Mouse (Mus musculus): ENCODE results near the gene Gm9945.

The Gm9945 gene

DNA sequence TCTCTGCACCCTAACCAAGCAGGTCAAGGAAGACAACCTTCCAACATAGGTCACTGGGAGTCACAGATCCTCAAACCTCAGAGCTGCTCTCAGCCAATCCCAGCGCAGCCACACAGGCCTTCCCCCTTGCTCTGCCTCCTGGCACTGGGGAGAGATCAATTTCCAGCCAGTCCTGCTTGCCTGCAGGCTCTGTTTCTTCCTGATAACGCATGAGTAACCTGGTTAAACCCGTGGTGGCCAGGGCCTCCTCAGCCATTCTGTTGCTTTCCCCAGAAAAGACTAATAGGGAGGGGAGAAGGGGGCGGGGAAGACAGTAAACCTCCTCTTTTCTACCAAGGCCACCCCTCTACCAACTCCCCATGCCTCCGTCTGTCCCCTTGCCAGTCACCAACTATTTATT lies 18.2 kb upstream of the Gm9945 start:
- no peak for DNase-seq (ENCODE audit: inconsistent ontology term)

DNA sequence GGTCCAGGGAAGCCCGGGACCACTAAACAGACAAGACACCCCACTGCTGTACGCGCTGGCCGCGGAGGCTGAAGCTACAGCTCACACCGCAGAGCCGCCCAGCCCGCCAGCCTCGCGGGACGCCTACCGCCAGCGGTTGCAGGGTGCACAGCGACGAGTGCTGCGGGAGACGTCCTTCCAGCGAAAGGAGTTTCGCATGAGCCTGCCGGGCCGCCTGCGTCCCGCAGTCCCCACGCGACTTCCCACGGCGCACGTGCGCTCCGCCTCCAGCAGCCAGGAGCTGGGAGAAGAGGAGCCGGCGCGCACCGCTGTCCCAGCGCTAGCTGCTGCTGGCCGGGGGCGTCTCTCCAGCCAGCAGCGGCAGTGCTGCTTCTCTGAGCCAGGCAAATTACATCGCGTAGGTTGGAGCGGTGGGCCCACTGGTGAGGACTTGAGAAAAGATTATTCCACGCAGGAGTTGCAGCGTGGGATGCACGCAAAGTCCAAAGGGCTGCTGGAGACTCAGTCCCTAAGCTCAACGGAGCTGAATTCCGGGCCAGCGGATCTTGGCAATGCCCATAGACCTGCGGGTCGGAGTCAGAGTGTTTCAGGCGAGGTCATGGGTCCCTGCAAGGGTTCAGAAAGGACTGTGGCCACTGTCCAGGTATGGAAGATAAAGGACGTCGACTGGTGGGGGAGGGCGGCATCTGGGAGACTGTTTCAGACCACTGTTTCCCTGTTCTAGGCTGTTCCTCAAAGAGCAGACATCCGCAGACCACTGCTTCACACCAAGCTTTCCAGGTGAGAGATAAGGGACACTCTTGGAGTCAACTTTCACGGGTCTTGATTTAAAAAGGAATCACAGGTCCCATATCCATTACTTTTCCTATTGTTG lies 16.2 kb upstream of the Gm9945 start:
- DNase-seq (ENCODE audit: inconsistent ontology term), result no peak

DNA sequence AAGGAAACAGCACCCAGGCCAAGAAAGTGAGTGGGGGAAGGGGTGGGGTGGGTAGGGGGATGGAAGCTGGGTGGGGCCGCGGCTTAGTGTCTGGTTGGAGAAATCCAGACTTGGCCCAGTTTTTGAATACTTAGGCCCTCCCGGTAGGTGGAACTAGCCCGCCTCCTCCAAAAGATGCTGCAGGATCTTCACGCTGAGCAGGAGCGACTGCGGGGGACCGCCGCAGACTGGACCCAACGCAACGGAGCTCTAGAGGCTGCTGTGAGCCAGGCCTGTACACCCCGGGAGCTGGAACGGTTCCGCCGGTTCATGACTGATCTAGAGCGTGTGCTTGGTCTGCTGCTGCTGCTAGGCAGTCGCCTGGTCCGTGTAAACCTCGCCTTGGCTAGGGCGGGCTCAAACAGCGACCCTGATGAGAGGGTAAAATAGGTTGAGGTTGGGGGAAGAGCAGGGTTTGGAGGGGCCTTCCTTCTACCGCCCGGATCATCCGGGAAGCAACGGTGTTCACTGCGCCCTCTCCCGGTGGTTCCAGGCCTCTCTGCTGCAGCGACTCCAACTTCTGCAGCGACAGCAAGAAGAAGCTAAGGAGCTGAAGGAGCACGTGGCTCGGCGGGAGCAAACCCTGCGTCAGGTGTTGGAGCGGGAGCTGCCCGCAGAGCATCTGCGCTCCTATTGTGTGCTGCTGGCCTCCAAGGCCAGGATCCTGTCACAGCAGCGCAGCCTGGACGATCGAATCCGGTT lies 13.6 kb upstream of the Gm9945 start:
- peak; percentile 61 for DNase-seq (ENCODE audit: inconsistent ontology term)

DNA sequence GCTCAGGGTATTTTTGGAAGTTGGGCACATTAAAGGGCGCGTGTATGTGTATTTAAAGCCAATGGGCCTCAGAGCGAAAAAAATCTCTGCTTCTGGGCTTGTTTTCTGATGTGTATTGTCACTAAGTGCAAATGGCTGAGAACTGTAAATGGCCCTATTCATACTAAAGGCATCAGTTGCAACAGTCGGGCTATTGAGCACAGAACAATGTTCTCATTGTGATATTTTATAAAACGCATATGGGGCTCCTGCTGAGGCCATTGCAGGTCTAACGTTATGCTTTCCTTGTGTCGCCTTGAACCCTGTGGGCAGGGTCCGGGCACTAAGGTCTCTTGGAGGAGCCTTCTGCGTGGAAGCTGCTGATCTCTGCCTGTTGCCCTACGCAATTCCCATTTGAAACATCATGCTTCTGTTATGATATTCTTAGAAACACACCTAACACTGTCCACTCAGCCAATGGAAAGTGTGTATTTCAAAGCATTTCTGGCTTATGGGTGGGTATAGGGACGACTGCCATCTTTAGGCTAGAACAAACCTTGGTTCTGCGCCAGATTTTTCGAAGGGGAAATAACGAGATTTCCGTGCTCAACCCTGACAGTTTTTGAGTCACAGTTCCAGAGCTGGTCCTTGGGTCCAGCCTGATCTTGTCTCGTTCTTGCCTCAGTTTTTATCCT lies 10.5 kb upstream of the Gm9945 start:
- DNase-seq (ENCODE audit: inconsistent ontology term), result no peak

DNA sequence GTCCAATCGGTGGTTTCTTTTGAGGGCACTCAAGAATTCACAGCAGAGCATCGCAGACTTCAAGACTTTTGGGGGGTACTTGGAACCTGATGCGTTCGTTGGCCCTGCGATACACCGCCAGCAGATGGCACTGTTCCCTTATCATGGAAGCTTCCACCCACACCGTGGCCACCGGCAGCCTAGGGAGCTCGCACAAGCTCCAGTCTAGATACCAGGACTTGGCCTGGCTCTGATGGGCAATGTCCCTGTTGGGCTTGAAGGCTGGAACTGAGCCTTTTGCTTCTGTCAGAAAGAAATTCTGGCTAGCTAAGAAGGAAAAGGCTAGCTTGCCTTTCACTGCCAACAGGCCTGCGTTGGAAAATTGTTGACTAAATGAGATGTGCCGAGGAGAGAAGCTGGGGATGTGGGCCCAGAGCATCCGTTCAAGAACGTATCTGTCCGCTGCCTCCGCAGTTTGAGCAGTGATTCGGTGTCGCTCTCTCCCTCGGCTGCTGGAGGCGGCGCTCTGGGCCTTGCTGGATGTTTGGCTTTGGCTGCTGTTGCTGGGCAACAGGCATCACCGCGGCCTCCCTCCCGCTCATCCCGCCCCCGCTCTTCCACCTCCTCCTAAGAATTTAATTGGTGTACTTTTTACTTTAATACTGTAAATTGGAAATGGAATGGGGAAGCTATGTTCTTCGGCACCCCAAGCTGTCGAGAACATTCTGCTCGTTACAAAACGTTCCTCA lies 9.8 kb upstream of the Gm9945 start, which contains the start of gene Gm9837:
TSS of gene Gm9837 (minus strand) at position 512 of the 728 bp plus-strand sequence.
- peak; percentile 92 for DNase-seq (ENCODE audit: inconsistent ontology term)

DNA sequence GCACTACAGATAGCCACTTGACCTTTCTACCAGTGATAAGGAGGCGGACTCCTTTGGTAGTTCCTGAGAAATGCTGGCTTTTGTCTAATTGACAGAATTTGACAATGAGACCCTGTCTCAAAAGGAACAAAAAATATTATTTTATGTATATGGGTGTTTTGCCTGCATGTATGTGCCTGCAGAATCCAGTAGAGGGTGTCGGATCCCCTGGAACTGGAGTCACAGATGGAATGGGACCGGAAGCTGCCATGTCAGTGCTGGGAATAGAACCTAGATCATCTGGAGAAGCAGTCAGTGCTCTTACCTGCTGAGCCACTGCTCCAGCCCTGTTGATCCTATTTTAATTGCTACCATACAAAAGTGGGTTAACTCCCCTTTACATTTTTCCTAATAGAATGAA lies 7.3 kb upstream of the Gm9945 start:
- DNase-seq (ENCODE audit: inconsistent ontology term), result no peak

DNA sequence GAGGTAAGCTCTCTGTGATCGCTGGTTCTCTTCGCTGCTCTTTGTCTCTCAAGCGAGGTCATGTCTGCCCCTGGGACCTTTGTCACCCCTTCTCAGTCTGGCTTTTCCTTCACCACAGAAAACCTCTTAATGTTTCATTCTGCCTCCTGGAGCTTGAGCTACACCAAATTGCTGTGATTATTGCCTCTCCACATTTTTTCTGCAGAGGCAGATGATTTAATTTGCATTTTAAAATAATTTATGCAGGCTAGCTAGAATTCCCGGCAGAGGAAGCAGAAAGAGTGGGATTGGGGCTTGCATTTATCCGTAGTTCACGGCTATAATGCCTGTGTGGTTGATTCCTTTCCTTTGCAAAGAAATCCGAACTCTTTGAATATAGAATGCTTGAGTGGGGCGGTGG lies 4.3 kb upstream of the Gm9945 start:
- no peak for DNase-seq (ENCODE audit: inconsistent ontology term)

- no peak for DNase-seq (ENCODE audit: inconsistent ontology term)
Observed at GRCm38 (mm10) chr11:53477833-53478232, 2.1 kb upstream of the Gm9945 start.

- no peak for DNase-seq (ENCODE audit: inconsistent ontology term)
Observed at GRCm38 (mm10) chr11:53478383-53479170, 1.4 kb upstream of the Gm9945 start.

- DNase-seq (ENCODE audit: inconsistent ontology term), result no peak
Observed at GRCm38 (mm10) chr11:53479171-53479782, 689 bp upstream of the Gm9945 start.

GRCm38 (mm10) chr11:53481088-53481730 lies 1.2 kb downstream of the Gm9945 start:
- no peak for DNase-seq (ENCODE audit: inconsistent ontology term)

GRCm38 (mm10) chr11:53483159-53483891 lies 3.4 kb downstream of the Gm9945 start:
- DNase-seq (ENCODE audit: inconsistent ontology term), result no peak

DNA sequence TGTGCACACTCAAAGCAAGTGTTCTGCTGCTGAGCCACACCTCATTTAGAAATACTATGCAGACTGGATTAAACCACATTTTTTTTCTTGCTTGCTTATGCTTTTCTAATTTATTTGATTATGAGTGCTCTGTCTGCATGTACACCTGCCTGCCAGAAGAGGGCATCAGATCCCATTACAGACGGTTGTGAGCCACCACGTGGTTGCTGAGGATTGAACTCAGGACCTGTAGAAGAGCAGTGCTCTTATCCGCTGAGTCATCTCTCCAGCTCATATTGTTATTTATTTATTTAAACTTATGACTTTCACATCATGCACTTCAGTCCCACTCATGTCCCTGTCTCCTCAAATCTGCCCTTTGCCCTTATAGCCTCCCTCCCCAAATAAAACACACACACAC lies 5.8 kb downstream of the Gm9945 start:
- no peak for DNase-seq (ENCODE audit: inconsistent ontology term)

GRCm38 (mm10) chr11:53486351-53486750 lies 6.4 kb downstream of the Gm9945 start:
- no peak for DNase-seq (ENCODE audit: inconsistent ontology term)

DNA sequence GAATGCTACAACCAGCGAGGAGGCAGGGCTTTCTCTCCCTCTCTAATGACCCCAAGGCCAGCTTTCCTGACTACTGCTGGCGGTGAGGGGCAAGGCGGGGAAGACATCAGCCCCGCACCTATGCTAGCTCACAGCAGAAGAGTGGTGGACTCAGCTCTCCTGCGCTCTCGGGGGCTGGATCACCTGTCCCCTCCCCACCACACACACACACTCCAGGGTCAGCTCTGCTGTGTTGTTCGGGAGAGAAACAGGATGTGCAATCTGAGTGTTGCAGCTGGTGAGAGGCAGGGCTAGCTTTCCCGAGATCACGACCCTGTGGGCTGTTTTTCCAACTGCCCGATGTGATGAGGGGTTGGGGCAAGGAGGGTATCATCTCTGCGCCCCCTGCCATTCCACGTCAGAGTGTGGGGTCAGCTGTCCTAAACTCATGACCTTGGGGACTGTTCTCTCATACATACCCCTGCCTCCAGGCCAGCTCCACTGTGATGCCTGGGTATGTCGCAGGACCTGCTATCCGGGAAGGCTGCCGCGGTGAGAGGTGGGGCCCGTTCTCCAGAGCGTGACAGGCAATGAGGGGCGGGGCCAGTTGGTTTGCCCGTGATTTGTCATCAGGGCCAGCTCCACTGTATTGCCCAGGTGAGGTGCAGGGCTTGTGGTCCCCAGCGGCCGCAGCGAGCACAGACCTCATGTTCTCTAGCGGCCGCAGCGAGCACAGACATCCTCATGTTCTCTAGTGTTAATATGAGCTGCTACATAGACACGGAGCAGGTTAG lies 7.0 kb downstream of the Gm9945 start:
- DNase-seq (ENCODE audit: inconsistent ontology term), result no peak

DNA sequence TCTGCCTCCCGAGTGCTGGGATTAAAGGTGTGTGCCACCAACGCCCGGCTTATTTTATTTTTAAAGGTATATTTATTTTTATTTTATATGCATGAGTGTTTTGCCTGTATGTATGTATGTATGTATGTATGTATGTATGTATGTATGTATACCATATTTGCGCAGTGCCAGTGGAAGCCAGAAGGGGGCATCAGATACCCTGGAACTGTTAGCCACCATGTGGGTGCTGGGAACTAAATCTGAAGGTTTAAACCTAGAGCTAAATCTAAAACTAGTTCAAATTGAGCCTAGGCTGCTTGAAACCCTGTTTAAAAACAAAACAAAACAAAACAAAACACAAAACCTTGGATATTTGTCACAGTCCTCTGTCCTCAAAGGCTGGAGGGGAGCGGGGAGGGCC lies 9.0 kb downstream of the Gm9945 start:
- DNase-seq (ENCODE audit: inconsistent ontology term), result no peak

DNA sequence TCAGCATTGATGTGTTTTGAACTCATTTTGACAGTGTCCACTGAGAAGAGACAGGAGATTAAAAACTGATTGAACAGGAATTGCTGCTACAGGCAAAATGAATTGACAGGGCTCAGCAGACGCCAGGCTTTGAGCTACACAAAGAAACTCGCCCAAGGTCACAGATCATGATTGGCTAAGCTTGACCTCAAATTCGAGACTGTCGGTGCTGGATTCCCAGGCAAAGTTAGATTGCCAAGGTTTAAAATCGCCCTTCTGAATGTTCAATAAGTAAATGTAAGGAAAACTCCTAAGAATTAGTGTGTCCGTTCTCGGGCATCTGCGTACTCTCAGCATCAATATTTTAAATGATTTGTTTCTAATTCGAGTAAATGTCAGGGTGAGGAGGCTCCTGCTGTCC lies 9.5 kb downstream of the Gm9945 start:
- DNase-seq (ENCODE audit: inconsistent ontology term), result no peak

DNA sequence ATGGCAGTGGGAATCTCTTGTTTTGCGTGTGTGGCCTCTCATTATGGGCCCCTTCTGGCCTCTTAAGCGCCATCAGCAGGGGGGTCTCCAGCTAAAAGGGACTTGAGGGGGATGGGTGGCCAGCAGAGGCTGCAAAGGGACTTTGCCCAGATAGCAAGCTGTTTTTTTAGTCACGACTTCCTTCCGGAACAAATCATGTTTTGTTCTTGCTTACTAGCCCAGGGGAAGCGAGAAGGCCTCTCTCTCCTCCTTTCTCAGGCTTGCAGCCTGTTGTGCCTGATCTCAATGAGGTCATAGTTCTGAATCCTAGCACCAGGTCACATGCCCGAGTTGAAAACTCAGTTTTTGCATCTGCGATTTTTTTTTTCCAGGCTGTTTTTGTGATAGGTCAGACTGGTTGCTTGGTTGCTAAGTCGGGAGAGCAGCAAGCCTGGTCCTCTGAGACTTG lies 12.0 kb downstream of the Gm9945 start:
- DNase-seq (ENCODE audit: inconsistent ontology term), result peak; percentile 72

All from Muller cell, postnatal 12 days (primary cell).